Mouse (Mus musculus) cerebellum, adult 2 months (tissue): ENCODE results near the gene Epha4.

Experiments
- CTCF ChIP-seq: fragments of 200-500 bp; IDR thresholded peaks from 2 replicates; pipeline ENCODE4 v1.5.1; 2011; ENCODE audit warnings: low read depth, mild to moderate bottlenecking, control low read depth, low read length, moderate library complexity, borderline replicate concordance; ENCODE audit not compliant: insufficient read depth
- POLR2A ChIP-seq: fragments of 200-500 bp; IDR thresholded peaks from 2 replicates; pipeline ENCODE4 v1.6.1; 2011; ENCODE audit warnings: low read length, control low read depth, borderline replicate concordance; ENCODE audit not compliant: insufficient read depth

DNA sequence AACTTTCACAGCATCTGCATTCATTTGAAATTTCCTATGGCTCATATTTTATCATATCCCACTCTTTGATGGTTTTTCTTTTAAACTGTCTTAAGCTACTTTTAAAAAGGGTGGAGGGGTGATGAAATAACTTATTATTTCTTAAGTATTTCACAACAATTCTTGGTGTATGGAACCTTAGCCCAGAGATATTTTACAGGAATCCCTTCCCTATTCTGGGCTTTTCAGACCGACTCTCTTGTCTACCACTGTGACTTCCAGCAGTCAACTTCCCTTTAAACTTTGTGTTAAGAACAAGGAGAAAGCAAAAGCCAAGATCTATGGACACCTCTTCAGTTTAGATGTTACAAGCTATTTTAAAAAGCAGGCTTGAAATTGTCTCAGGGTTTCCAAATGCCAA, 50.8 kb downstream of the Epha4 start:
- TF ChIP-seq CTCF (no peak), POLR2A (no peak)
